8 mouse cellular contexts compared by ENCODE assay signal in genomic region chr5:112283543-112284202, GRCm38 (mm10). TPM values are rescaled to one million over a fixed set of nuclear protein-coding genes. Genes with fewer than 3 reads are reported as not detected.
DNase-seq lines count a peak whose midpoint lies in the region; ATAC-seq and TF ChIP-seq lines count a peak whose summit lies in the region.

No protein-coding gene starts in this region.

- TF ChIP-seq CTCF in liver, postnatal 0 days (IDR thresholded peaks at IDR 0.05; ENCODE audit: low read depth), result no peak

- intact Hi-C loops in left cerebral cortex, postnatal 25 days (cut with DNase I), result no loop called here

- peak; percentile 65 for DNase-seq in adrenal gland, adult 2 months
- DNase-seq in adrenal gland, postnatal 4 days (ENCODE audit: low spot score in 2 of 2), result no peak
- peak; percentile 95 for DNase-seq in R1 (ENCODE audit: low read depth, low spot score)
- DNase-seq in heart, postnatal 4 days, result peak; percentile 51
- no peak for DNase-seq in liver, postnatal 0 days
- DNase-seq in embryo, embryonic 10 days (ENCODE audit: low spot score), result no peak
- DNase-seq in left cerebral cortex, postnatal 25 days (ENCODE audit: low spot score in 2 of 2), result no peak
- DNase-seq in thymus, postnatal 0 days (ENCODE audit: low spot score), result no peak

- peak overlapping the region; percentile 85 for H3K27ac ChIP-seq in liver, postnatal 0 days (ENCODE audit: low read depth)

- peak overlapping the region; percentile 46 for H3K4me2 ChIP-seq in liver, postnatal 0 days (ENCODE audit: low read depth, low read length)

- WGBS in liver, postnatal 0 days (ENCODE audit: insufficient replicate concordance), result 24% methylated on average over 10 of the region's 10 CpGs

- peak; percentile 46; the same call in 1 of the 2 replicates for TF ChIP-seq EP300 in liver, postnatal 0 days (IDR thresholded peaks at IDR 0.05; ENCODE audit: low read depth)

- peaks cover 92% of the 10 kb centered on the region for H3K4me1 ChIP-seq in liver, postnatal 0 days (ENCODE audit: insufficient read depth)

- H3K4me3 ChIP-seq in liver, postnatal 0 days (ENCODE audit: low read depth, low read length), result no peak overlapping the region

- H3K36me3 ChIP-seq in liver, postnatal 0 days (replicated peaks; ENCODE audit: insufficient read depth, low read length), result peaks cover 5% of the 10 kb centered on the region; the same call in 1 of the 2 replicates

- no peaks in the 10 kb centered on the region for H3K9me3 ChIP-seq in liver, postnatal 0 days (ENCODE audit: low read length)

- H3K9ac ChIP-seq in liver, postnatal 0 days (replicated peaks), result peak overlapping the region; percentile 27; the same call in 1 of the 2 replicates

- no peaks in the 10 kb centered on the region for H3K27me3 ChIP-seq in liver, postnatal 0 days (ENCODE audit: insufficient read depth, low read length)

- ATAC-seq in liver, postnatal 0 days, result peak; percentile 24; the same call in 1 of the 2 replicates

RNA-seq across cellular contexts. Expression of gene Tpst2, which starts 7.2 kb away (rescaled TPM):
- 100 to 1,000 TPM; 154 to 322 TPM for total RNA-seq in adrenal gland, adult 2 months (2021)
- 222 and 270 TPM in 2 replicates for polyA plus RNA-seq in adrenal gland, adult 2 months (2012; rRNA removed)
- total RNA-seq in adrenal gland, postnatal 4 days (2021), result 100 to 1,000 TPM; 135 to 140 TPM
- 10 to 100 TPM; 44.4 to 45.6 TPM for total RNA-seq in heart, postnatal 4 days (2021)
- polyA plus RNA-seq in liver, postnatal 0 days (2015; fragmentation: Nextera tagmentation; extraction: Ambion mirVana), result 34.5 and 36.2 TPM in 2 replicates
- 10 to 100 TPM; 39.0 to 43.9 TPM for total RNA-seq in left cerebral cortex, postnatal 25 days (2021)
- polyA plus RNA-seq in thymus, postnatal 0 days (2015; fragmentation: Nextera tagmentation; extraction: Ambion mirVana), result 44.6 and 45.3 TPM in 2 replicates

RNA-seq across cellular contexts. Expression of gene Crybb1, which starts 28.1 kb away (rescaled TPM):
- total RNA-seq in adrenal gland, adult 2 months (2021), result 1 to 10 TPM; 2.9 to 3.2 TPM
- polyA plus RNA-seq in adrenal gland, adult 2 months (2012; rRNA removed), result 5.3 and 6.7 TPM in 2 replicates
- 1 to 10 TPM; 2.0 to 3.0 TPM for total RNA-seq in adrenal gland, postnatal 4 days (2021)
- total RNA-seq in heart, postnatal 4 days (2021), result not detected
- 0.33 TPM in 1 of 2 replicates, not detected in the other for polyA plus RNA-seq in liver, postnatal 0 days (2015; fragmentation: Nextera tagmentation; extraction: Ambion mirVana)
- 1 to 10 TPM; 7.7 to 9.9 TPM for total RNA-seq in left cerebral cortex, postnatal 25 days (2021)
- 0.49 and 0.74 TPM in 2 replicates for polyA plus RNA-seq in thymus, postnatal 0 days (2015; fragmentation: Nextera tagmentation; extraction: Ambion mirVana)

RNA-seq across cellular contexts. Expression of gene Cryba4, which starts 31.4 kb away (rescaled TPM):
- 10 to 100 TPM; 70.5 to 74.9 TPM for total RNA-seq in adrenal gland, adult 2 months (2021)
- 58.4 and 91.5 TPM in 2 replicates for polyA plus RNA-seq in adrenal gland, adult 2 months (2012; rRNA removed)
- total RNA-seq in adrenal gland, postnatal 4 days (2021), result 1 to 10 TPM; 3.8 to 4.2 TPM
- 1 to 10 TPM; 1.7 to 2.3 TPM for total RNA-seq in heart, postnatal 4 days (2021)
- 0.59 and 0.86 TPM in 2 replicates for polyA plus RNA-seq in liver, postnatal 0 days (2015; fragmentation: Nextera tagmentation; extraction: Ambion mirVana)
- total RNA-seq in left cerebral cortex, postnatal 25 days (2021), result 1 to 10 TPM in 1 of 2 experiments, under 1 TPM in 1; 0.78 to 1.0 TPM
- polyA plus RNA-seq in thymus, postnatal 0 days (2015; fragmentation: Nextera tagmentation; extraction: Ambion mirVana), result 1.2 and 1.8 TPM in 2 replicates

RNA-seq across cellular contexts. Expression of gene Tfip11, which starts 42.5 kb away (rescaled TPM):
- total RNA-seq in adrenal gland, adult 2 months (2021), result 10 to 100 TPM; 30.3 to 38.7 TPM
- 36.6 and 38.1 TPM in 2 replicates for polyA plus RNA-seq in adrenal gland, adult 2 months (2012; rRNA removed)
- total RNA-seq in adrenal gland, postnatal 4 days (2021), result 10 to 100 TPM; 35.9 to 43.0 TPM
- total RNA-seq in heart, postnatal 4 days (2021), result 10 to 100 TPM; 20.3 to 20.5 TPM
- polyA plus RNA-seq in liver, postnatal 0 days (2015; fragmentation: Nextera tagmentation; extraction: Ambion mirVana), result 6.7 and 8.0 TPM in 2 replicates
- 10 to 100 TPM; 39.9 to 40.0 TPM for total RNA-seq in left cerebral cortex, postnatal 25 days (2021)
- 26.9 and 27.9 TPM in 2 replicates for polyA plus RNA-seq in thymus, postnatal 0 days (2015; fragmentation: Nextera tagmentation; extraction: Ambion mirVana)

RNA-seq across cellular contexts. Expression of gene Srrd, which starts 59.2 kb away (rescaled TPM):
- 10 to 100 TPM; 20.1 to 68.5 TPM for total RNA-seq in adrenal gland, adult 2 months (2021)
- 43.2 and 47.4 TPM in 2 replicates for polyA plus RNA-seq in adrenal gland, adult 2 months (2012; rRNA removed)
- 10 to 100 TPM; 21.4 to 28.4 TPM for total RNA-seq in adrenal gland, postnatal 4 days (2021)
- total RNA-seq in heart, postnatal 4 days (2021), result 10 to 100 TPM; 11.5 to 14.6 TPM
- 9.4 and 10.6 TPM in 2 replicates for polyA plus RNA-seq in liver, postnatal 0 days (2015; fragmentation: Nextera tagmentation; extraction: Ambion mirVana)
- 10 to 100 TPM; 22.6 to 24.8 TPM for total RNA-seq in left cerebral cortex, postnatal 25 days (2021)
- 28.0 and 30.2 TPM in 2 replicates for polyA plus RNA-seq in thymus, postnatal 0 days (2015; fragmentation: Nextera tagmentation; extraction: Ambion mirVana)

Comparison
In these comparisons a context has a peak if more than half of its experiments do, and no peak if none do; other contexts are left out.
1. DNase-seq: peak in adrenal gland, adult 2 months (single experiment), R1 (single experiment) and heart, postnatal 4 days (single experiment); none in adrenal gland, postnatal 4 days (0 of 2), liver, postnatal 0 days (single experiment), embryo, embryonic 10 days (single experiment), left cerebral cortex, postnatal 25 days (0 of 2) and thymus, postnatal 0 days (single experiment).
2. RNA of gene Cryba4, which starts 31.4 kb away (total RNA-seq): 70.5 to 74.9 TPM in adrenal gland, adult 2 months; 3.8 to 4.2 TPM in adrenal gland, postnatal 4 days, 1.7 to 2.3 TPM in heart, postnatal 4 days and 0.78 to 1.0 TPM in left cerebral cortex, postnatal 25 days; every median in the first group is over 10 times any median in the second.